Mouse (Mus musculus) monocyte, adult 2 months (primary cell): ENCODE results near the gene Syndig1l.
A peak's percentile ranks its signal among the peaks of the same experiment; 100 is the strongest.

ENCODE experiments used
- DNase-seq, 2 experiments: peaks; one replicate each; pipeline ENCODE4 v3.0.0; 2022; ENCODE audit warnings: low spot score in 2 of 2, low read depth in 1 of 2

Gene Syndig1l

DNA sequence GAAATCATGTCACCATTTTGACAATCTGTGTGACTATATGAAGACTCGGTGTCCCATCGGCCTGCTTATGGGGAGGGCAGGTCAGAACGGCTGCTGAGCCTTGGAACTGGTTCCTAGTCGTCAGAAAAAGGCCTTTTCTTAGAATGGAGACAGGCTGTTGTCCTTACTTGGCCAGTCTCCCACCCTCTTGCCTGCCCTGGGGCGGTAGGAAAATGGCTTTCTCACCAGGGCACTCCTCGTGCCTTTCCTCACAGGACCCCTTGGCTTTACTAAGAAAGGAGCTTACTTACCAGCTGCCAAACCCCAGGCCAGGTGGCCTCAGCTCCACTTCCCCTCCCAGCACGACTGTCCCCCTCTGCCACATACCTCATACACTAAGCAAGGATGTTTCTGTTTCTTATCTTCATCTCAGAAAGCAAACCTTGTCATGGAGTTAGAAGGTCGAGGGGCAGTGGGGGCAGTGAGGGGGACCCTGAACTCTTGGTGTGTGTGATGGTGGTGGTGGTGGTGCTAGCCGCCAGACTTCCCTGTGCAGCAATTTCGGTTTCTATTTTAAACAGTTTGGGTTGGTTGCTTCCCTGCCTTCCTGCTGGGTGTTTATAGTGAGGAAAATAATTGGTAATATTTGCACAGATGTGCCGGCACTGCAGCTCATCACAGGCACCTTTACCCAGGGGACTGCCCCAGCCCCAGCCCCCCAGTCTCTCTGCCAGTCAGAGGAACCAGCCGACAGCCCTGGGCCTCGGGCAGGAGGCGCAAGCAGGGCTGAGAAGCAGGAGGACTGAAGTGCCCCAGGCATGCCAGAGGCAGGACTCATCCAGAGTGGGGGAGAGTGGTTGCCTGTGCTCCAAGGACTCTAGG lies 23.7 kb downstream of the Syndig1l start:
- DNase-seq, result peak in 1 of 2 experiments; percentile 13

- DNase-seq, result no peak
Observed at GRCm38 (mm10) chr12:84671646-84672045, 27.0 kb downstream of the Syndig1l start.

- peak in 1 of 2 experiments; percentile 18 for DNase-seq
Observed at GRCm38 (mm10) chr12:84670555-84670954, 28.1 kb downstream of the Syndig1l start.

GRCm38 (mm10) chr12:84653912-84654311 lies 44.7 kb downstream of the Syndig1l start:
- peak in 1 of 2 experiments; percentile 28 for DNase-seq

DNA sequence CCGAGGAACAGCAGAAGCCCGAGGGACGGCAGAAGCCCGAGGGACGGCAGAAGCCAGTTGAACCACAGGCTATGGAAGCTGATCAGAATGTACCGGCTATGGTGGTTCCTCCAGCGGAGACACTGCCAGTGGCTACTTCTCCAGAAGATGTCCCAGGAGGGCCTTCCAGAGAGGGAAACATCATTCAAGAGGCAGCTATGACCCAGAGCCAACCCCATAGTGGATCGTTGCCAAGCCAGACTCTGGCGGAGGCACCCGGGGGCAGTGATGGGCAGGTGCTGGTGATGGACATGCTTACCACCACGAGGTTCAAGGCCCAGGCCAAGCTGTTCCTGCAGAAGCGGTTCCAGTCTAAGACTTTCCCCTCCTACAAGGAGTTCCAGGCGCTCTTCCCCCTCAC lies 48.4 kb downstream of the Syndig1l start:
- no peak for DNase-seq

- DNase-seq, result no peak
Observed at GRCm38 (mm10) chr12:84640654-84641053, 58.0 kb downstream of the Syndig1l start, which contains the start of gene Vrtn. TSS of gene Vrtn (plus strand) at chr12:84641019.

DNA sequence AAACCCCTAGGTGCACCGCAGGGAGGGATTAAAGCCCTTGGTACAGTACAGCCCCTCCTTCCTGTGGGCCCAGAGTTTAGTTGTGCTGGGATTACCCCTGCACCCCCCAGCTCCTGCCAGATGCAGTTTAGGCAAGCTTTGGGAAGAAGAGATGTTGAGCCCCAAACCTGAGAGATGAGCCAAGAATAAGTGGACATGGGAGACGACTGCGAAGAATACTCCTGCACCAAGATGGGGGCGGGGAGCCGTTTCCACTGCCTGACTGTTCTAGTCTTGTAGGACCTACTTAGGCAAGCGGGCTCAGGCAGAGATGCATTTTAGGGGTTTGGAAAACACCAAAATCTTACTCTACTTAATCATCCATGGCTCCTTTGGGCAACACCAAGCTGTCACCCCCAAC lies 58.4 kb downstream of the Syndig1l start:
- no peak for DNase-seq

- DNase-seq, result no peak
Observed at GRCm38 (mm10) chr12:84631867-84632266, 66.8 kb downstream of the Syndig1l start.
